Mouse (Mus musculus): Measurements from ENCODE around the gene Sept8.
"Not testable (repeated sequence)": the region's sequence is repeated elsewhere in the genome, so short reads cannot be mapped to it uniquely, and the experiment has no call there.

The Sept8 gene

GRCm38 (mm10) chr11:53523545-53524405 lies 4.7 kb downstream of the Sept8 start:
- in situ Hi-C loops (cut with MboI; ENCODE audit: unreplicated experiment in 2 of 2) = no loop called here

- in situ Hi-C loops (cut with MboI; ENCODE audit: unreplicated experiment in 2 of 2) = no loop called here
These were observed 5.8 kb downstream of the Sept8 start for GRCm38 (mm10) chr11:53524905-53525304.

DNA sequence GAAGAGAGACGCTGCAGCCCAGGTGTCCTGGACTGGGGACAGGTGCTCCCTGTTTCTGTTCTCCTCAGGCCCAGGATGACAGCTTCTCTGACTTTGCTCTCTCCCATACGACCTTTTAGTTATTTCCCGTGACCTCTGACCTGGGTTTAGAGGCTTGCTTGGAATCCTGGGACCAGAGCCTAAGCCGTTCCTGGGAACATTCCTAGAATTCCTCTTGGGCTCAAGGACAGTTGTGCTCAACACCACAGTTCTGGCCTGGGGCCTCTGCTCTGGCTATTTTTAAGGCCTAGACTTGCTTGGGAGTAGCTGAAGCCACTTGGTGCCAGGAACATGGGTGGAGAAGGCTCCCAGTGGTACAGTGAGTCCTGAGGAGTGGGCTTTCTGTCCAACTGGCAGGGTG lies 6.4 kb downstream of the Sept8 start:
- in situ Hi-C loops (cut with MboI; ENCODE audit: unreplicated experiment in 2 of 2) = no loop called here

- in situ Hi-C loops (cut with MboI; ENCODE audit: unreplicated experiment in 2 of 2) = no loop called here
These were observed 9.6 kb downstream of the Sept8 start for GRCm38 (mm10) chr11:53528397-53529252.

DNA sequence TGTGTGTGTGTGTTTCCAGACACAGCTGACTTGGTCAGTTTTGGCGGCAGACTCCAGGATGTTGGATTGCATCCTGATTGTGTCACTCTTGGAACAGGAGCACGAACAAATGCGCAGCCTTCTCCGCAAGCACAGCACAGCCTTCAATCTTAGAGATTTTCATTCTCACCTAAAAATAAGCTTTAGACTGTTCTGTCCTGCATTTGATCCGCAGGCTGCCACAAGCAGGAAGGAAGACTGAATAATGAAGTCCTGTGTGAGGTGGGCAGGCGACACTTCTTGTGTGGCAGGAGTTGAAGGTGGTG lies 10.1 kb downstream of the Sept8 start:
- in situ Hi-C loops (cut with MboI; ENCODE audit: unreplicated experiment in 2 of 2) = no loop called here

- in situ Hi-C loops (cut with MboI; ENCODE audit: unreplicated experiment in 2 of 2) = no loop called here
These were observed 10.9 kb downstream of the Sept8 start for GRCm38 (mm10) chr11:53530001-53530400.

DNA sequence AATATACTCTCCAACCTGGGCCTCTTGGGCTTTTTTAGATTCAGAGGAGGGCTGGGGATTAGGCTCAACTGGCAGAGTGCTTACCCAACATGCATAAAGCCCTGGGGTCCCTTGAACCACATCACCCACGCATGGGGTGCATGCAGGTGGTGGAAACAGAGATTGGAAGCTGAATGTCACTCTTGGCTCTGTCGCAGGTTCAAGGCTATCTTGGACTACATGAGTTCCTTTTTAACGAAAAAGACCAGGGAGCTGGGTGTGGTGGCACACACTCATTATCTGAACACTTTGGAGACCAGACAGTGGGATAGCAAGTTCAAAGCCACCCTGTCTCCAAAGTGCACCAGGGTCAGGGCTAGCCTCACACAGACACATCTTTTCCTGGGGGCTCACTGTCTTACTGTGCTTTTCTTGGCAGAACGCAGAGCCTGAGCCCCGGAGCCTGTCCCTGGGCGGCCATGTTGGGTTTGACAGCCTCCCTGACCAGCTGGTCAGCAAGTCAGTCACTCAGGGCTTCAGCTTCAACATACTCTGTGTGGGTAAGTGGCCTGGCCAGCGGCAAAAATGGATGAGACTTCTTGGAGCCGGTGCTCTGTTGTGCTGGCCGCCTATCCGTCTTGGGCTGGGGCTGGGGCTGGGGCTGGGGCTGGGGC lies 12.6 kb downstream of the Sept8 start:
- in situ Hi-C loops (cut with MboI; ENCODE audit: unreplicated experiment in 2 of 2) = no loop called here

DNA sequence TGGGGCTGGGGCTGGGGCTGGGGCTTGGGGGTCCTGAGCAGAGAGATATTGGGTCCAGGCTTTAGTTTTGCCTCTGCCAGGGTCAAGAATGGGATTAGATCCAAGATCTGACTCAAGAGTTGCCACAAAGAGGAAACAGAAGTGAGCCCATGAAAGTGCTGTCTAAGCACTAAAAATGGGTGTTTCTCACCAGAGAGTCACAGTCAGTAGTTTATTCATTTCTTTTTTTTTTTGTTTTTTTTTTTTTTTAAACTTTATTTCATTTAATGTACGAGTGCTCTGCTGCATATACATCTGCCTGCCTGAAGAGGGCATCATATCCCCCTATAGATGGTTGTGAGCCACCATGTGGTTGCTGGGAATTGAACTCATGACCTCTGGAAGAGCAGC lies 13.2 kb downstream of the Sept8 start:
- in situ Hi-C loops (cut with MboI; ENCODE audit: unreplicated experiment in 2 of 2) = no loop called here

DNA sequence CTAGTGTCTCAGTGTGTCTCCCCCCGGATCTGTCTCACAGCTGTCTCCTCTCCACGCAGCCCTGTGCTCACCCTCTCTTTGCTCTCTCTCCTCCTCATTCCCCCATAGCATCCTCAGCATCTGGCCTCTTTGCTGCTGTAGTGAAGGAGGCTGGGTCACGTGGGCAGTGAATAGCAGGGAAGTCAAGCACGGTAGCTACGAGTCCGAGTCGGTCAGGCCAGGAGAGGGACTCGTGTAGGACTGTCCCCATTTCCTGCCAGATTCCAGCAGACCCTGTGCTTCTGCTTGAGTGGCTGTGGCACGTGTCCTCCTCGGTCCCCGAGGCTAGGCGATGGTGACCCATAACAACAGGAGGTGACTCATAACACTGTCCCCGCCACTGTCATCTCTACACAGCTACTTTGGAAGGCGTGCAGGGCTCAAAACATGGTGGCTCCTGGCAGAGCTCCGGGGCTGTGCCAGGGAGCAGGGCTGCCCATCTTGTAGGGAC lies 20.0 kb downstream of the Sept8 start:
- in situ Hi-C loops (cut with MboI; ENCODE audit: unreplicated experiment in 2 of 2) = no loop called here

- in situ Hi-C loops (cut with MboI; ENCODE audit: unreplicated experiment in 2 of 2) = no loop called here
These were observed 21.3 kb downstream of the Sept8 start for GRCm38 (mm10) chr11:53540394-53540793.

- in situ Hi-C loops (cut with MboI; ENCODE audit: unreplicated experiment in 2 of 2) = no loop called here
These were observed 22.2 kb downstream of the Sept8 start for GRCm38 (mm10) chr11:53541222-53541621.

- in situ Hi-C loops (cut with MboI; ENCODE audit: unreplicated experiment in 2 of 2) = no loop called here
These were observed 24.0 kb downstream of the Sept8 start for GRCm38 (mm10) chr11:53543021-53543420.

GRCm38 (mm10) chr11:53546271-53546670 lies 27.2 kb downstream of the Sept8 start:
- in situ Hi-C loops (cut with MboI; ENCODE audit: unreplicated experiment in 2 of 2) = no loop called here

DNA sequence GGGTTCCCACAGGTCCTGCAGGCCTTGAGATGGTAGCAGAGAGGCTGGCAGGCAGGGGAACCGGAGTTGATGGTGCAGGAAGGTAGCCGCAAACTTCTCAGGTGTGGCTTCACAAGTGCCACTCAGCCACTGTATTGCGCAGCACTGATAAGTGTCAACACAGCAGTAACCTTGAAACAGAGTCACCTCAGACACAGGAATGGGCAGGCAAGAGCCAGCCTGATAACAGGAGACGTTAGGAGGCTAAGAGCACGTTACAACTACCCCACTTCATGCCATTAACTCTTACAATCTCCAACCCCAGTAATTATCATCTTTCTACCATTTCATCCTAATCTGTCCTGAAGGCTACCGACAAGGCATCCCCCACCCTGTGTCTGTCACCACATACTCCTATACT lies 28.5 kb downstream of the Sept8 start:
- in situ Hi-C loops (cut with MboI; ENCODE audit: unreplicated experiment in 2 of 2) = no loop called here

DNA sequence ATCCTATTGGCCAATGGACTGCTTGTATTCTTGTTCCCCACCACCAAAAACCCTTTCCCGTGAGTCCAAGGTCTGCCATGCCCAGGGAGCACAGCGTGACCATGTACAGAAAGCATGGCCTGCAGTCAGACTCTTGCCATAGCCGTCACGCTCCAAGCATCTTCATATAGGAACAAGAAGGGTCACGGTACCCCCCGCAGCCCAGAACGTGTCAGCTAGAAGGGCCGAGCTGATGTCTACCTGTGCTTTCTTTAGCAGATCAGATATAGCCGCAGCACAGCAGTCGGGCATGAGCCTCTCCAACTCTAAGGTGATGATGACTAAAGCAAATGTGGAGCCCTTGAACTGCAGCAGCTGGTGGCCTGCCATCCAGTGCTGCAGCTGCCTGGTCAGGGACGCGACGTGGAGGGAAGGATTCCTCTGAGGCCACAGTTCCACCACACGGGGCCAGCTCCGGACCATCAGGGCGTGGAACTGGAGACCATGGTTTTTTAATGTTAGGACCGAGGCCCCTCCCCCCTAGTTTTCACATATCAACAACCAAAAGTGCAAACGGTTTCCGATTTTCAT lies 29.1 kb downstream of the Sept8 start:
- in situ Hi-C loops (cut with MboI; ENCODE audit: unreplicated experiment in 2 of 2) = no loop called here

DNA sequence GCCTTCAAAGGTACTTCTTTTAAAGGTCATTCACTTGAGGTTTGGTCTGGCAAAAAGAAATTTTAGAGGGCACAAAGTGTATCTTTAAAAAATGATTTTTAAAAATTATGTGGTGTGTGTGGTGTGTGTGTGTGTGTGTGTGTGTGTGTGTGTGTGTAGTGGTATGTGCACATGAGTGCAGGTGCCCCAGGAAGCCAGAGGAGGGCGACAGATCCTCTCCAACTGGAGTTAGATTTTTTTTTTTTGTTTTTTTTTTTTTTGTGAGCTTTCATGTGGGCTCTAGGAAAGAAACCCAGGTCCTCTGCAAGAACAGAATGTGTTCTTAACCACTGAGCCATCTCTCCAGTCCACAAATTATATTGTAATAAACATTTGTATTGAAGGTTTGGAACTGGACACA lies 31.7 kb downstream of the Sept8 start:
- in situ Hi-C loops (cut with MboI; ENCODE audit: unreplicated experiment in 2 of 2) = no loop called here

DNA sequence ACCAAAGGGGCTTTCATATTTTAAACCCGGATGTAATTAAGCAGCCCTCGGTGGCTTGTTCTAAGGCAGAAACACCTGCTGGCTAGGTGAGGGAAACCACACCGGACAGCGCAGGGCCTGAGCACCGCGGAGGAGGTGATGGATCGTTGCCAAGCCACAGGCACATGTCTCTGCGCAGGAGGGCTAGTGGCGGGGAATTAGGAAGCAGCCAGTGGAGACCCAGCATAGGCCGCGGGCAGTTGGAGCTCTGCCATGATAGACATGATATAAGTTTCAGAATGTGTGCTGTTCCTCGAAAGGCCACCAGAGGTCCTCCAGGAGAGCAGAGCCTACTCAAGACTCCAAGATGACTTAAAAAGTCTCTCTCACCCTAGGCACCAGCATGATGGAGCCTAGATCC lies 32.7 kb downstream of the Sept8 start:
- in situ Hi-C loops (cut with MboI; ENCODE audit: unreplicated experiment in 2 of 2) = no loop called here

- in situ Hi-C loops (cut with MboI; ENCODE audit: unreplicated experiment in 2 of 2) = not testable (repeated sequence)
These were observed 37.5 kb downstream of the Sept8 start for GRCm38 (mm10) chr11:53556529-53556928.

DNA sequence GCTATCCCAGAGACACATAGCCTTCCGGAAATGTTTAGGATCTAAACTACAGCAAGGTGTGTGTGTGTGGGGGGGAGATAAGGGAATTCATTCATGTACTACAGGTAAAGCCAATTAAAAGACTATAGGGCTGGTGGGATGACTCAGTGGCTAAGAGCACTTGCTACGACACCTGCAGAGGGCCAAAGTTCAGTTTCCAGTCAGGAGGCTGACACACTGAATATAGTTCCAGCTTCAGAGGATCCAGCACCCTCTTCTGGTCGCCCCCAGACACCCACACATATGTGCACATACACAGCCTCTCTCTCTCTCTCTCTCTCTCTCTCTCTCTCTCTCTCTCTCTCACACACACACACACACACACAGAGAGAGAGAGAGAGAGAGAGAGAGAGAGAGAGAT lies 38.9 kb downstream of the Sept8 start:
- in situ Hi-C loops (cut with MboI; ENCODE audit: unreplicated experiment in 2 of 2) = not testable (repeated sequence)

DNA sequence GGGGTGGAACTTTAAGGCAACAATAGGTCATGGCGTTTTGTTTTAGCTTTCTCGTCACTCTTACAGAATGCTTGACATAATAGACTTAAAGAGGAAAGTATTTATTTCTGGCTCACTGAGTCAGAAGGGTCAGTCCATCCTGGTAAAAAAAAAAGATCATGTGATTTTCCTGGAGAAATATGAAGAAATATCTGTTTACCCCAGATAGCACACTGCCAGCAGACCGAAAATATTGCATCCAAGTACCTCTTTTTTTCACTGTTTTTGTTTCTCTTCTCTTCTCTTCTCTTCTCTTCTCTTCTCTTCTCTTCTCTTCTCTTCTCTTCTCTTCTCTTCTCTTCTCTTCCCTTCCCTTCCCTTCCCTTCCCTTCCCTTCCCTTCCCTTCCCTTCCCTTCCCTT lies 40.9 kb downstream of the Sept8 start:
- in situ Hi-C loops (cut with MboI; ENCODE audit: unreplicated experiment in 2 of 2) = loop anchor here in 1 of 2 experiments (5.0 kb wide), 1 partner anchor 472 kb away; no protein-coding TSS in a partner anchor

DNA sequence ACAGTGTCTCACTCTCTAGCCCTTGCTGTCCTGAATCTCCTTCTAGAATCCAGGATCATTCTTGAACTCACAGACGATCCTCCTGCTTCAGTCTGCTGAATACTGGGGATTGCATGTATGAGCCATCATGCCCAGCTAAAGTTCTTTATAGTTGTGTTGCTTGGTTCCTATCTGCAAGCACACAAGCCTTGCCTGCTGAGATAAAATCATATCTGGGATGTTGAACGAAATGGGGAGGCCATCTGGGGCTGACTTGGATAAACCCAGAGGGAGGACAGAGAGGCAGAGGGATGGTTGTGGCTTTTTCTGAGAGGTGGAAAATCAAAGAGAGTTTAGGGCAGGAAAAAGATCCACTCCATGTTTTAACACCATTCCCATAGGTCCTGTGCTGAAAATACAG lies 42.9 kb downstream of the Sept8 start:
- in situ Hi-C loops (cut with MboI; ENCODE audit: unreplicated experiment in 2 of 2) = loop anchor here in 1 of 2 experiments (5.0 kb wide), 1 partner anchor 470 kb away; no protein-coding TSS in a partner anchor

Data from v-Abl transformed pro-B cells (cell line).